Mouse (Mus musculus): ENCODE data around the gene Sp1.
A peak's percentile ranks its signal among the peaks of the same experiment; 100 is the strongest.

Gene Sp1

DNA sequence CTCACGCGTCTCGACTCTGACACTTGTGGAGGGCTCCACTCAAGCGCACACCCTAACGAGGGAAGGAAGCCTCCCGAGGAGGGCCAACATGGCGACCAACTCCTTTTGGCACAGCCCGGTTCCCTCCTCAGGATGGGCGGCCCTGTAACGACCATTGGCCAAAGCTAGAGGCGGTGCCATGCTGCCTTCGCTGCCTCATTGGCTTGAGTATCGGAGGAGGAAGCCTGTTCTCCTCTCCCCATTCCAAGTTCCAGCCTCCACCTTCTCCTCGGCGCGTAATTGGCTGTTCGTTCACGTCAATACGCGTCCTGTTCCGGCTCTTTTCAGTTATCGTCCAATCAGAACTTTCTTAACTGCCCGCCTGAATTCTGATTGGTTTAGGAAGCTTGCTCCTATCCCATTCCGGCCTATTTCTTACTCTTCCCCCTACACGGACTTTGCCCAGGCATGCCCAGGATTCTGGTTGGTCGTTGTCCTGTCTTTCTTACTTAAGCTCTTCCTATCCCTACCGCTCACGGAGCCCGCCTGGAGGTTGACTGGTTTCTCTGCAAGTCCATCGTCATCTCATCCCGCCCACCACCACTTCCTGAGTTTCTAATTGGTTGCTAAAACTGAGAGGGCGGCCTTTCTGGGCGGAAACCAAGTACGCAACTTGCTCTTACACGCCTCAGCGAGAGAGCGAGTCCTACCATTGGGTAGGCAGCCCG lies at the start of gene Sp1:
Sp1 (plus strand) TSS at position 655 of the 707 bp plus-strand sequence.
- DNase-seq: peak; percentile 98 to 99

DNA sequence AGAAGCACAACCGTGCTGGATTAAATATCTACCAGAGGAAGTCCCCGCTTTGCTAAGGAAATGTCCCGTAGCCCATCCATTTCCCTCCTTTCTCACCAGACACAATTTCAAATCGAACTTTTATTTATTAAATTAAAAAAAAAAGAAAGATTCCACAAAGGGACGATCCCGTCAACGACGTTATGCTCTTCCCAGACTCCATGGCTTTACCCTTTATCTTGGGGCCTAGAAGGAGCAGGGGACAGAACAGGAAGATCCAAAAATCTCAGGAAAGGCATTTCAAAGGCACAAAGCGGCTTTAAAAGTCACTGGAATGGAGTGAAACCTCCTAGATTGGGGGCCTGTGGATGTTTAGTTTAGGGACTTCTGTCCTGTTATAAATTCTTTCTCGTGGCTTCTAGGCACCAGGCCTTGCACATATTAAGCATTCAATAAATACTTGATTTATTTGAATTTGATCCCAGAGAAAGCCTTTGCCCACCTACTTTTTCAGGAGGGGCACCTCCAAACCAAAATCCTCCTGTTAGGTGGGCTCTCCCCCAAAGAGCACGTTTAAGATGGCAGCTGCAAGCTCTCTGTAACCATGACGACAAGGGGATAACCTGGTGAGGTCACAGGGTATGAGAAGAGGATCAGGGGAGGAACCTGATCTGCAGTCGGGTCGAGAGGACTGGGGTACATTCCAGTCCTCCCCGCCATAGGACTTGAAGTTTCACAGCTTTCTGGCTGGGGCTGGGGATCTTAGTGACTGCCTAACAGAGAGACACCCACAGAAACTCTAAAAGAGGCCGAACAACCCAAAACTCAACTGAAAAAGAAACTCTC lies 49.2 kb upstream of the Sp1 start:
- DNase-seq: peak in 1 of 2 experiments; percentile 12

DNA sequence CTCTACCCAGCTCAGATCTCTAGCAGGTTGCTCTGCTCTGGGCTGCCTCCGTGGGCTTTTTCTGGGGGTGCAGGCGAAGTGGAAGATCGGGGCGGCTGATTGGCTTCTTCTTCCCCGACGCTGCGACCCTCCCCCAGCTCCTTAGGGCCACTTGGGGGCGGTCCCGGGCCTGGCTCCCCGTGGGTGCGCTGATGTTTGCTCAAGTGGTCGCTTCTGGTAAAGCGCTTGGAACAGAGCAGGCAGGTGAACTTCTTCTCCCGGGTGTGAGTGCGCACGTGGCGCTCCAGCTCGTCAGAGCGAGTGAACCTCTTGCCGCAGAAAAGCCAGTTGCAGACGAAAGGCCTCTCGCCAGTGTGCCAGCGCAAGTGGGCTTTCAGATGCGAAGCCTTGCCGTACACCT lies 47.8 kb upstream of the Sp1 start:
- DNase-seq: no peak

DNA sequence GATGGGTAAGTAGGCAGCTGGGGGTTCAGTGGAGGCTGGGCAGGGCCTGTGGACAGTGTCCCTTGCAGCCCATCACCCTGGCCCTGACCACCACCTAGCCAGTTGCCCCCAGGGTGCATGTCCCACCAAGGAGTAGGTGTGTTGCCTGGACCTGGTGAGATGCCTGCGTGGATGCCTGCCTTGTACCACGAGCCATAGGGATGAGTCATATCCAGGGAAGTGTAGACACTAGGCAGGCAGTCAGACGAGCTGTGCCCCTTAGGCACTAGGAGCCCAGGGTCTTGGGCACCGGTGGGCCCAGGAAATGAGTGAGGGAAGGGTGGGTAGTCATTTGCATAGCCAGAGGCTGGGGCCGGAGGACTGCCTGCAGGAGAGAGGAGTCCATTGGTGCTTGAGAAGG lies 47.1 kb upstream of the Sp1 start:
- DNase-seq: no peak

DNA sequence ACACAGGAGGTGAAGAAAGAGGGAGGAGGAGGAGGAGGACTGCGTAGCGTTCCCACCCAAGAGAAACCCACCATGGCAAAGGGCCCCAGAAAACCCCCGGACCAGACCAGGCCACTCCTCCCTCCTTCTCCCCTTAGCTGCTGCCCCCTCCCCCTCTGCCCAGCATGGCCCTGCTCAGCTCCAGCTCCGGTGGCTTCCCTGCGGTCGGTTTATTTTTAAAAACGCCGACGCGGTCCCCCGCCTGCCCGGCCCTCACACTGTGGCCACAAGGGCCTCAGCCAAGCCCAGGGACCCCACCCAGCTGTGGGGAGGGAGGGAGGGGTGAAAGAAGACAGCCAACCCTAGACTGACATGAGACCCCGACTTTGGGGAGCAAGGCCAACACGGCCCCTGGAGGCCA lies 43.3 kb upstream of the Sp1 start:
- DNase-seq: no peak

DNA sequence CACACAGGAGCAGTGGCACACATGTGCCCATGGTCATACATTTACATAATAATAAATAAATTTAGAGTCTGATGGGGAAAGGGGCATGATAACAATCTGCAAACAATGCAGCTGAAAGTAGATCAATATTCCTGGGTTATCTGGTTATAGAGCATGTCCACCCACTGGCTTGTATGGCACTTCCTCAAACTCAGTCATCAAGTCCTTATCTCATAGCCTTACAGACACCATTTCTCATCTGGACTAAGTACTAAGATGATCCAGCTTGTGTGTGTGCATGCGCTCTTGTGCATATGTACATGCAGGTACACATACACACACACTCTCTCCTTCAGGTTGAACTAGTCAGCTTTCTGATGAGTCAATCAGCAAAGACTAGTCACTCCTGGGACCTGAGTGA lies 41.3 kb upstream of the Sp1 start:
- DNase-seq: no peak

DNA sequence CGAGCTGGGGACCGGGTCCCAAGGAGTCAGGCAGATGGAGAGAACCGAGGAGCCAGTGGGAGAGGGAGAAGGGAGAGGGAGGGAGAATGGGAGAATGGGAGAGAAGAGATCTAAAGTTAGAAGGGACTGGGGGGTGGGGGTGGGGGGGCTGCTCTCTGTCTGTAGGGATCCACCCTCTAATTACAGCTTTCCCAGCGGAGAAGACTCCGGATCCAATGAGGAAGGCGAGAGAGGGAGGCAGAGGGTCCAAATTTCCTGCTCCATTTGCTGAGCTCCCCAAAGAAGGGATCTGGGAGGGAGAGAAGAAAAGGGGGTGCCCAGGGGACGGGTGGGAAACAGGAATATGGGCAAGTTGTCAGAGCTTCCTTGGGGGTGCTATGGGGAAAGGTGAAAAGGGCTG lies 39.7 kb upstream of the Sp1 start:
- DNase-seq: no peak

DNA sequence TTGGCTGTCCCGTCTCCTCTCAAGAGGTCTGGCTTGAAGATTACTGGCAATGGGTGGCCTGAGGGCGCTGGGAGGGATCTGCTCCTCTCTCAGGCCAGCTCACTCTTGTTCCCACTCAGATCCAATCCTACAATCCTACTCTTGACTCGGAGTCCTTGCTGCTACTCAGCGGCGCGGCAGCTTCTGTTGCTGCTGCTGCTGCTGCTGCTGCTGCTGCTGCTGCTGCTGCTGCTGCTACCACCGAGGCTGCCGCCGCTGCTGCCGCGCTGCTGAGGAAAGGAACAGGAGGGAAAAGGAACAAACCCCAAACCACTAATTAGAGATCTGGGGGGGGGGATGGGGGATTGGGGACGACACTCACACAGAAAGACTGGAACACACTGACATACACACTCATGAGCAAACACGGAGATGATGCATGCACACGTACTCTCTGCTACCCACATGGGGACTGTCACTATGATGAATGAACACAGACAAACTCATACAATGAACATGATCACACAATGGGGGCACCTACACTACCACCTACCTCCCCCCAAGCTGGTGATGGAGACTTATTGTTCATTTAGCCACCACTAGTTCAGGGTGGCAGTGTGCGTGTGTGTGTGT lies 39.1 kb upstream of the Sp1 start, which contains the start of gene Sp7:
Sp7 (minus strand) TSS at position 450 of the 612 bp plus-strand sequence.
- no peak for DNase-seq

DNA sequence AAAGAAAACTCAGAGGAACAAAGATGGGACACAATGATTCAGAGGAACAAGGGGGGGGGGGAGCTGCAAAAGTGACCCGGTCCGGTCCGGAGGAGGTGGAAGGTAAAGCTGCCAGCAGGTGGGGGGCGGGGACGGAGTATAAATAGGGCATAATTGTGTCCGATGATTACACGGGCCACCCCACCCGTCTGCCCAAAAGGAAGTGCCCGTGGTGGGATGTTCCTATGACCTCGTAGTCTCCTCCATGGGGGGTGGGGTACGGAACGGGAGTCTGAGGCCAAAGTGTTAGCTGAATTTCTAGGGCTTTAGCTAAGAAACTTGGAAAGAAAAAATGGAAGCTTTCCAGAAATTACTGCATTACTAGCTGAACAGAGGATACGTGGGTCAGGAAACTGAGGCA lies 36.0 kb upstream of the Sp1 start:
- no peak for DNase-seq

DNA sequence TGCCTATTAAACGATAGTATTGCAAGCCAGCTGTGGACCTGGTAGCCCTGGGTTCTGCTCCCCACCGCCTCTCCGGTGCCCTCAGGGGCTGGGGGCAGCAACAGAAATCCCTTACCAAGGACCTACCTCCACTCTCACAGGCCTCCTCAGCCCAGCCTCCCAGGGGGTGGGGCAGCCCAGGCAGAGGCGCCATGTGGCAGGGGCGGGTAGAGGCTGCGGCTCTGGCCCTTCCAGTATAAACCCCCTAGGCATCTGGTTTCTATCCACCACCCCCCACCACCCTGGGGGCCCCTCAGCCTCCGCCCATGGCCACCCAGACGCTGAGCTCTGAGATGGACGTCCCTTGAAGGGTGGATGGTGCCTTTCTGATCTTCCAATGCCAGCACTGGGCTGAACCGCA lies 35.2 kb upstream of the Sp1 start:
- no peak for DNase-seq

DNA sequence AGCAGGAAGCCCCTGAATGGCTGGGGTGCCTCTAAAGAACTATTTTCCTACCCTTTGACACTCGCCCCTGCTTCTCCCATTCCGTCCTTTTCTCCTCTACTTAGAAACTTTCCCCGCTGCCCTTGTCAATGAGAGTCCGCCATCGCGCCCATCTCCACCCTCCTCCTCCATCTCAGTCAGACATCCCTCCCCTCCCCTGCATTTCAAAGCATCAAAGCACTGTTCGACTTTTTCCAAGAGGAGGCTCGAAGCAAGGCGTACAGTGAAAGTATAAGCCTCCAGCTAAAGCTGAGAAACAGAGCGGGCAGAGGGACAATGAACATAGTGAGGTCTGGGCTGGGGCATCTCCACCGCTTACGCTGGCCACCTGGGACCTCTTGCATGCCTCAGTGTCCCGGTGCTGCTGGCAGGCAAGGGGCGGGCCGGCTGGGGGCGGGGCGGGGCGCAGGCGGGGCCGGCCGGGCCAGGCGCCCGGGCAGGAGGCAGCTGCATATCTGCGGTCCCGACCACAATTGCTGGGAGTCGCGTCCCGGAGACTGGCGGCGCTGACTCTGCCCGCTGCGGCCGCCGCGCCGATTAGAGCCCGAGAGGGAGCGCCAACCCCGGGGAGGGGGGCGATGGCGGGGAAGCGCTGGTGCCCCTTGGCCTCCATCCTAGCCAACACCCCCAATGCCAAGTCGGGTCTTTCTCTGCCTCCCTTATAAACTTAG lies 29.3 kb upstream of the Sp1 start:
- no peak for DNase-seq

DNA sequence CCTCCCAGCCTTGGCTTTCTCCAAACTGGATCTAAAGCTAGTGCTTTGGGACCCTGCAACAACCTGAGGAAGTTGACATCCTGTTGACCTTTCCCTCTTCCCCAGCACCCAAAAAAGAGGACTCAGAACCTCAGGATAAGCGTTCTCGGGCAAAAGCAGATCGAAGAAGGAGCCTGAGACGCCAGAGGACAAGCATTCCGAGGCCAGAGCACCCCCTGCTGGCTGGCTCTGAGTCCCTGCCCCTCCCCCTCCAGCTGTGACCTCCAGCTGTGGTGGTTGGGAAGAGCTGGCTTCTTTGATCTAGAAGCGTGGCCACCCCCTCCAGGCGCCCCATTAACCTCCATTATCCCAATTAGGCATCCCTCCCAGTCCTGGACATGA lies 28.8 kb upstream of the Sp1 start:
- DNase-seq: peak; percentile 92 to 93

DNA sequence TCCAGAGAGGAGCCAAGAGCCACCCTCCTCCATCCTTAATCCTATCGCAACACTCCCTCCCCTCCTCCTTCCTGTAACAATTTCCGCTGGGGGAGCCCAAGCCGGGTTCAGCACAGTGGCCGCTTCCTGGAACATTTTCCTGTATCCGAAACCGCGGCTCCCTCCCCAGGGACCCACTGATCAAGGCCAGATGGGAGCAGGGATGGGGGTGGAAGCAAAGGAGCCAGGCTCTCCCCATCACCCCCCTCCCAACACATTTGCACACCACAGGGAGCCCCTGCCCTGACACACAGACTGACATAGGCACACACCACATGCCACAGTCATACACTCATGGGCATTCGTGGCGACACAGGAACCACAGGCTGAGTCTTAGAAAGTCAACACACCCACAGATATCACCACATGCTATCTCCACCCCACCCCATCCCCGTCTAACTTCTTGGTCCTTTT lies 28.1 kb upstream of the Sp1 start:
- DNase-seq: no peak

DNA sequence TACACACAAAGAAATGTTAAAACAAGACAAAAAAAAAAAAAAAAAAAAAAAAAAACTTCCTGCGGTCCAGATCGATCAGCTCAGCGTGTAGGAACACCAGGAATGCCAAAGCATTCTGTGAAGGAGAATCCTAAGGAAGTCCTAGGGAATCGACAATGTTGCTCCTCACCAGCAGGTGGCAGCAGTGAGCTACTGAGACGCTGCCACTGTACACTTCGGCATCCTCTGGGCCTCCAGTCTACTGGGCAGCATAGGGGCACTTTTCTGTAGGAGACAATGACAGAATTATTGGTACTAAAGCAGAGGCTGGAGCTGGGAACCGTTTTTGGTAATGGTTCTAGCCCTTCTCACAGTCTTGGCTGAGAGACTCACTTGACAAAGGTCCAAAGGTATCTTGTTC lies 24.4 kb upstream of the Sp1 start:
- peak; percentile 79 to 83 for DNase-seq

DNA sequence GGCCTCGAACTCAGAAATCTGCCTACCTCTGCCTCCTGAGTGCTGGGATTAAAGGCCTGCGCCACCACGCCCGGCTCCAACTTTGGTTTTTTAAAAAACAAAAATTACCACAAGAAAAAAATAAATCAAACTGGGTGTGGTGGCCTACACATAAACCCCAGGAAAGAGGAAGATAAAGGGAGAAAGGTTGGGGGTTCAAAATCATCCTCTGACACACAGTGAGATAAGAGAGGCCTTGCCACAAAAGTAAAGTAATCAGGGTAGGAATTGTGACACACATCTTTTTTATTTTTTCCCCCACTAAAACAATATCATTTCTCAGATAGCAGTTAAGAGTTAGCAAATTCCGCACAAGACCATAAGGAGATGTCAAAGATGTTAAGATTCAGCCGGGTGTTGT lies 22.3 kb upstream of the Sp1 start:
- DNase-seq: no peak

DNA sequence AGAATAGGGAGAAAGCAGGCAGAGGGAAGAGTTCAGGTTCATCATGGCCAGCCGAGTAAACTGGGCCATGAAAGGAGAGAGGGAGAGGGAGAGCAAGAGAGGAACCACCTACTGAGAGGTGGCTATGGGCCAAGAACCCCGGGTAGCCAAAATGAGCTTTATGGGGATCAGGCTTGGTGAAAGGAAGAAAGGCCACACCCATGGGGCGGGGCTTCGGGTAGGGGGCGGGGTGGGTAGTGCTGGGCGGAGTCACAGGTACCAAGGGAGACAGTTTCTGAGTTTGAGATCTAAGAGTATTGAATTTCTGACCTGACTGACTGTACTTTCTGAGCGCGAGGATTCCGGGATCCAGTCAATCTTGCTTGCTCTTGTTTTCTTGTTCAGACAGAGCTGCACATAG lies 19.3 kb upstream of the Sp1 start:
- DNase-seq: no peak

DNA sequence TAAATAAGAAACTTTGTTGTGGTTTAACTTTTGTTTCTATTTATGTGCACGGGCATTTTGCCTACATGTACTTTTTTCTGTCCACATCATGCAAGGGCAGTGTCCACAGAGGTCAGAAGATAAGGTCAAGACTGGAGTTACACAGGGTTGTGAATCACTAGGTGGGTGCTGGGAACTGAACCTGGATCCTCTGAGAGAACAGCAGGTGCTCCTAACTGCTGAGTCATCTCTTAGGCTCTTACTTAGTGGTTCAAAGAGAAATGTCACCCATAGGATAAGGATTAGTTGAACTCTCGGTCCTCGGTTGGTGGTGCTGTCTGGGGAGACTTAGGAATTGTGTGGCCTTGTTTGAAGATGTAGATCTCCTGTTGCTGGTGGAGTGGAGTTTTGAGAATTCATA lies 17.0 kb upstream of the Sp1 start:
- DNase-seq: no peak

DNA sequence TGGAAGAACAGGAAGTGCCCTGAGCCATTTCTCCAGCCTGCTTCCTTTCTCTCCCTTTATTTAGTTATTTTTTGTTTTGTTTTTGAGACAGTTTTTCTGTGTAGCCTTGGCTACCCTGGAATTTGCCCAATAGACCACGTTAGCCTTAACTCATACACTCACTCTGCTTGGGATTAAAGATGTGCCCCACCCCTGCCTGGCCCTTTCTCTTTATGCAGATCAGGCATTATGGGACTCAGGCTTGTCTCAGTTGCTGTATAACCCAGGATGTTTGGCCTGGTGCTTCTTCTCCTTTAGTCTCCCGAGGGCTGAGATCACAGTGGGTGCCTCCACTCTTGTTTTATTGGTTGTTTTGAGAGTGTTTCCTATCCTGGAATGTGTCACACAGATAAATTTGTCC lies 13.4 kb upstream of the Sp1 start:
- no peak for DNase-seq

DNA sequence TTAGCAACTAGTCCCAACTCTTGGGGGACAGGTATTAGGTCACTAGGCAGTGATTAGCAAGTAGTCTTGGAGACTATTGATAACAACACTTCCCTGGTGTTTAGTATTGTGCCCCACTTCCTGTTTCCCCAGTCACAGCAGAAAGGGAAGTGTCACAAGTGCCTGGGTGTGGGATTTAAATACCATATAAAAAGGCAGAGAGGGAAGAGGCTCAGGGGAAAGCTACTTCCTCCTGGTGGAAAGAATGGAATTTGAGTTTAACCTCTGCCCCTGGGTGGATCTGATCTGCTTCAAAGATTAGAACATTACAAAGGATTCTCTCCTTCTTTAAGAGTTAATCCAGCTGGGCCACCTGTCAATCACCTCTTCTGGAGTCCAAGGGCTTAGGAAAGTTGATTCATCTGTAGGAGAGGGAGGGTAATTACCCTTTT lies 12.3 kb upstream of the Sp1 start:
- peak; percentile 20 to 38 for DNase-seq

DNA sequence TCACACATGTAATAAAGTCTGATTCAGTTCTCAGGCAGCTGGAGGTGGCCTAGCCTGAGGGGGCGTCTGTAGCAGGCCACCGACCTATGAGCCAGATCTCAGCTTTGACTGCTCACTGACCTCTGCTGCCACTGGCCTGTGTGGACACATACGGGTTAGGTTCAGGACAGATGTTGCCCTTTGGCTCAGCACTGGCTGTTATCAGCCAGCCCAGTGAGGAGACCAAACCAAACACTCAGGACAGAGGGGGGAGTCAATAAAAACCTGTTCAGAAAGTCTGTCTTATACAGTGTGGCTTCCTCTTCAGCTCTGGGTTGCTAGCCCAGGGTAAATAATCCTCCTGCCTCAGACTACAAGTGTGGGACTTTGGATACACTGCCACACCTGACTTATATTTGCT lies 10.9 kb upstream of the Sp1 start:
- DNase-seq: no peak

DNA sequence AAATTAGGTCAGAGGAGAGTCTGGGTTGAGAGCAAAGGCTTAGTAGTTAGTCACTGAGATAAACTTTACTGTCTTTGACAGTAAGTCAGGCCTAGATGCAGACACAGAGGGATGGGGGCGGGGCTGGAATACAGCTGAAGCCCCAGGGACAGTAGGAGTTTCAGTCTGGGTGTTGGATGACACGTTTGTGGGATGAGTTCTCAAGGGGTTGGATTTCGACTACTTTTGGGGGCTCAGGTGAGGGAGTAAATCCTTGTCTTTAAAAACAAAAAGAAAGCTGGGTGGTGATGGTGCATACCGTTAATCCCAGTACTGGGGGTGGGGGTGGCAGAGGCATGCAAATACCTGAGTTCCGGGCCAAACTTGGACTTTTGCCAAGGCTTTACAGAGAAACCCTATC lies 7.3 kb upstream of the Sp1 start:
- peak in 1 of 2 experiments; percentile 11 for DNase-seq

DNA sequence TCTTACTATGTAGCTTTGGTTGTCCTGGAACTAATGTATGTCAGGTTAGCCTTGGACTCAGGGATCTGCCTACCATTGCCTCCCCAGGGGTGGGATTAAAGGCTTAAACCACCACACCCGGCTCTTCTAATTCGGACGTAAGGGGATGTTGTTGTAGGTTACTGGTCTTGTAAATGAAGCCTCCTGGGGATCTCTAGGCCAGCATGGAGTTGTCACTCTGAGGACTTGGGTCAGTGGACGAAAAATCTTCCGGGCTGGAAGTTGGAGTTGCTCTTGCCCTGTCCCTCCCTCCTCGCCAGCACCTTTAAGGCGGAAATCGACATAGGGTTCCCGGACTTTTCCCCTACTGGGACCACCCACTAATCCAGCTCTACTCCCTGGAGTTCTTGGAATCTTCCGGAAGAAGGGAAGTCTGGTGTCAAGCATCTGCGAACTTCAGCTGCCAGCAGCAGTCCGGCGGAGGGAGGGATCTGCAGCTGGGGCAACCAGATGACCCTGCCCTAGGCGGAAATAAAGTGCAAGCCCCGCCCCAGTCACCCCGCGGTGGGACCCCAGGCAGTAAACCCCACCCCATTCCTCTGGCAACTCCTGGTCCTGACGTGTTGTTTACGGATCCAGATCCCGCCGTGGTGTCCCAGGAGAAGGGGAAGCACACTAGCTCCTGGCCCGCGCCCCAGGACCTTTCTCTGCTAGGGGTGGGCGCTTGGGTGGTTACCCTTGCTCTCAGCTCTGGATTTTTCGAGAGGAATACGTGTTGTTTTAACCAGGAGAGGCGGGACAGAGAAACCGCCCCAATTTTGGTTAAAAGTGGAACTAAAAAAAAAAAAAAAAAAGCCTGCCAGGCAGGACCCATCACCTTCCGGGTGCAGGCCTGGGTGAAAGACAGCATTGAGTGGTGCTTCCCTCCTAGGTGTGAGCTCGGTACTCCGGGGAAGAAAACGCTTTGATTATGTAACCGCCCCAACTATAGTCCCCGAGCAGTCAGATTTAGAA lies 6.4 kb upstream of the Sp1 start:
- DNase-seq: peak; percentile 68 to 70

All from B cell, adult 2 months (primary cell).